Mouse (Mus musculus) ES-Bruce4 (cell line): ENCODE results near the gene Gm26657. TPM values are rescaled to one million over a fixed set of nuclear protein-coding genes. Genes with fewer than 3 reads are reported as not detected.

Experiments
- H3K27ac ChIP-seq: 2 replicates; pipeline ENCODE4 v1.5.1; 2012; ENCODE audit warnings: low read length, inconsistent platforms; ENCODE audit not compliant: insufficient read depth
- H3K27me3 ChIP-seq: 2 replicates; pipeline ENCODE4 v1.6.1; 2012; ENCODE audit warnings: mild to moderate bottlenecking, low read length, inconsistent platforms; ENCODE audit not compliant: control insufficient read depth, poor library complexity, insufficient read depth, severe bottlenecking
- H3K36me3 ChIP-seq: 2 replicates; pipeline ENCODE4 v1.6.1; 2012; ENCODE audit warnings: inconsistent platforms, mild to moderate bottlenecking, low read length, moderate library complexity; ENCODE audit not compliant: control insufficient read depth, poor library complexity, insufficient read depth, severe bottlenecking
- H3K4me1 ChIP-seq: one replicate; pipeline ENCODE4 v1.8.1; 2011; ENCODE audit warnings: low read length; ENCODE audit not compliant: control insufficient read depth, insufficient read depth
- H3K4me3 ChIP-seq: 2 replicates; pipeline ENCODE4 v1.5.1; 2011; ENCODE audit warnings: low read depth, mild to moderate bottlenecking, low read length
- H3K9ac ChIP-seq: 2 replicates; pipeline ENCODE4 v1.6.1; 2012; ENCODE audit warnings: low read depth, mild to moderate bottlenecking, inconsistent platforms; ENCODE audit not compliant: poor library complexity, severe bottlenecking
- H3K9me3 ChIP-seq: replicated peaks from 2 replicates; pipeline ENCODE4 v1.6.1; 2012; ENCODE audit warnings: mild to moderate bottlenecking, low read length, inconsistent platforms; ENCODE audit not compliant: control insufficient read depth, poor library complexity, insufficient read depth, severe bottlenecking
- CTCF ChIP-seq: IDR thresholded peaks from one replicate; pipeline ENCODE4 v1.8.1; 2011; ENCODE audit warnings: low read depth, low read length
- EP300 ChIP-seq: IDR thresholded peaks from 2 replicates; pipeline ENCODE4 v1.6.1; 2011; ENCODE audit warnings: low read depth, low read length; ENCODE audit not compliant: insufficient read depth
- POLR2A ChIP-seq: IDR thresholded peaks from one replicate; pipeline ENCODE4 v1.8.1; 2011; ENCODE audit warnings: low read length; ENCODE audit not compliant: insufficient read depth
- polyA plus RNA-seq: library from polyadenylated mRNA; stranded (reverse); fragments of >200 nt; gene quantifications from 2 replicates; pipeline ENCODE4 v1.2.4, GENCODE M21; 2011; ENCODE audit warnings: low read depth; ENCODE audit not compliant: missing spikeins, insufficient read depth, insufficient read length

Gene Gm26657
- polyA plus RNA-seq, 1 experiment: not detected

GRCm38 (mm10) chr4:56723237-56723636 lies 16.6 kb upstream of the Gm26657 start:
- Histone ChIP-seq H3K9me3 (no peaks in the 10 kb centered on the region), H3K27me3 (no peaks in the 10 kb centered on the region), H3K9ac (no peak overlapping the region), H3K4me3 (no peak overlapping the region), H3K27ac (no peak overlapping the region), H3K36me3 (no peaks in the 10 kb centered on the region), H3K4me1 (peaks cover 2% of the 10 kb centered on the region)
- TF ChIP-seq EP300: no peak
- TF ChIP-seq CTCF: no peak
- TF ChIP-seq POLR2A: no peak

- TF ChIP-seq POLR2A: no peak
- peak; percentile 77 for TF ChIP-seq CTCF
- Histone ChIP-seq H3K27me3 (no peaks in the 10 kb centered on the region), H3K36me3 (no peaks in the 10 kb centered on the region), H3K4me1 (no peaks in the 10 kb centered on the region), H3K4me3 (no peak overlapping the region), H3K27ac (no peak overlapping the region), H3K9ac (no peak overlapping the region), H3K9me3 (no peaks in the 10 kb centered on the region)
Measured at GRCm38 (mm10) chr4:56725839-56726238, 14.0 kb upstream of the Gm26657 start.

- no peaks in the 10 kb centered on the region; the same call in 1 of the 2 replicates for H3K36me3 ChIP-seq
- H3K27me3 ChIP-seq: no peaks in the 10 kb centered on the region
- TF ChIP-seq CTCF (no peak), EP300 (no peak), POLR2A (no peak)
- H3K4me1 ChIP-seq: no peaks in the 10 kb centered on the region
- no peak overlapping the region for H3K9ac ChIP-seq
- H3K27ac ChIP-seq: no peak overlapping the region
- H3K9me3 ChIP-seq: peaks cover 6% of the 10 kb centered on the region; the same call in 1 of the 2 replicates
- H3K4me3 ChIP-seq: peak overlapping the region; percentile 36
Measured at GRCm38 (mm10) chr4:56740611-56741010, 741 bp downstream of the Gm26657 start.

- Histone ChIP-seq H3K4me3 (peak within 1 kb of the TSS; percentile 36), H3K27me3 (no peaks in the 10 kb centered on the region)
- TF ChIP-seq EP300: no peak
- TF ChIP-seq POLR2A: no peak
- TF ChIP-seq CTCF: no peak
Measured at GRCm38 (mm10) chr4:56741041-56741493, 1.2 kb downstream of the Gm26657 start, which contains the start of gene Actl7b. TSS of gene Actl7b (minus strand) at chr4:56741443.

GRCm38 (mm10) chr4:56742698-56743097 lies 2.8 kb downstream of the Gm26657 start:
- Histone ChIP-seq H3K4me1 (no peaks in the 10 kb centered on the region), H3K27ac (no peak overlapping the region), H3K36me3 (no peaks in the 10 kb centered on the region; the same call in none of the 2 replicates), H3K9ac (no peak overlapping the region), H3K9me3 (peaks cover 7% of the 10 kb centered on the region; the same call in 1 of the 2 replicates), H3K4me3 (no peak overlapping the region), H3K27me3 (no peaks in the 10 kb centered on the region)
- TF ChIP-seq CTCF: no peak
- no peak for TF ChIP-seq EP300
- no peak for TF ChIP-seq POLR2A

More at GRCm38 (mm10) chr4:56741041-56741493, 1.2 kb downstream of the Gm26657 start, which contains the start of gene Actl7b:
- Histone ChIP-seq H3K27ac (no peak within 1 kb of the TSS), H3K9me3 (peaks cover 7% of the 10 kb centered on the region; the same call in 1 of the 2 replicates), H3K4me1 (no peaks in the 10 kb centered on the region), H3K9ac (no peak within 1 kb of the TSS), H3K36me3 (no peaks in the 10 kb centered on the region; the same call in none of the 2 replicates)

- Histone ChIP-seq H3K9ac (no peak within 1 kb of the TSS), H3K27ac (no peak within 1 kb of the TSS), H3K4me3 (no peak within 1 kb of the TSS), H3K4me1 (no peaks in the 10 kb centered on the region), H3K9me3 (peaks cover 7% of the 10 kb centered on the region; the same call in 1 of the 2 replicates), H3K36me3 (no peaks in the 10 kb centered on the region; the same call in none of the 2 replicates), H3K27me3 (no peaks in the 10 kb centered on the region)
- TF ChIP-seq EP300 (no peak), CTCF (no peak), POLR2A (no peak)
Measured at GRCm38 (mm10) chr4:56743363-56744195, 3.7 kb downstream of the Gm26657 start, which contains the start of gene Actl7a. TSS of gene Actl7a (plus strand) at chr4:56743413.
